Mouse (Mus musculus) forebrain, embryonic 14.5 days (tissue): ENCODE measurements around the gene Mybph. TPM values are rescaled to one million over a fixed set of nuclear protein-coding genes. Genes with fewer than 3 reads are reported as not detected.

Experiments
- ATAC-seq: fragments of 200-750 bp; cut with Nextera tagmentation; 2 replicates; pipeline ENCODE4 v1.8.0; 2017; ENCODE audit warnings: mild to moderate bottlenecking, moderate library complexity
- DNase-seq: peaks from one replicate; pipeline ENCODE4 v3.0.0-alpha.2; 2015; ENCODE audit warnings: low spot score
- H3K27ac ChIP-seq: fragments of 300-500 bp; sonication (generic); 2 replicates; pipeline ENCODE4 v1.5.1; 2014; ENCODE audit warnings: low read depth, mild to moderate bottlenecking, control low read depth, low read length, moderate library complexity
- H3K27me3 ChIP-seq: fragments of 300-500 bp; sonication (generic); replicated peaks from 2 replicates; pipeline ENCODE4 v1.6.1; 2014; ENCODE audit warnings: low read length, control low read depth, mixed read lengths; ENCODE audit not compliant: control insufficient read depth, insufficient read depth
- H3K36me3 ChIP-seq: fragments of 300-500 bp; sonication (generic); 2 replicates; pipeline ENCODE4 v1.6.1; 2014; ENCODE audit warnings: low read length, control low read depth; ENCODE audit not compliant: control insufficient read depth, insufficient read depth
- H3K4me1 ChIP-seq: fragments of 300-500 bp; sonication (generic); 2 replicates; pipeline ENCODE4 v1.6.1; 2014; ENCODE audit warnings: antibody characterized with exemption, low read length, control low read depth; ENCODE audit not compliant: control insufficient read depth, insufficient read depth
- H3K4me2 ChIP-seq: fragments of 300-500 bp; sonication (generic); 2 replicates; pipeline ENCODE4 v1.6.1; 2014; ENCODE audit warnings: mild to moderate bottlenecking, control low read depth, low read length
- H3K4me3 ChIP-seq: fragments of 300-500 bp; sonication (generic); 2 replicates; pipeline ENCODE4 v1.5.1; 2014; ENCODE audit warnings: low read depth, low read length, control low read depth
- H3K9ac ChIP-seq: fragments of 300-500 bp; sonication (generic); 2 replicates; pipeline ENCODE4 v1.6.1; 2014; ENCODE audit warnings: mild to moderate bottlenecking, low read length, control low read depth, moderate library complexity
- H3K9me3 ChIP-seq: fragments of 300-500 bp; sonication (generic); replicated peaks from 2 replicates; pipeline ENCODE4 v1.6.1; 2016; ENCODE audit warnings: low read length, control low read depth, mixed read lengths; ENCODE audit not compliant: control insufficient read depth
- WGBS: fragments of 180-500 bp; shearing (Covaris S2); extraction: QIAGEN DNeasy Blood & Tissue Kit; methylation state at CpG from one replicate; pipeline ENCODE4 v1.1.7; 2014; 5-methylcytosine and 5-hydroxymethylcytosine counted together
- polyA plus RNA-seq: library from polyadenylated mRNA; unstranded; fragments of >200 nt; fragmentation: Nextera tagmentation; extraction: Ambion mirVana; gene quantifications from 2 replicates; pipeline ENCODE4 v1.2.1, GENCODE M21; 2014

Gene Mybph
- polyA plus RNA-seq, 1 experiment from 2014 or later = 0.10 TPM

DNA sequence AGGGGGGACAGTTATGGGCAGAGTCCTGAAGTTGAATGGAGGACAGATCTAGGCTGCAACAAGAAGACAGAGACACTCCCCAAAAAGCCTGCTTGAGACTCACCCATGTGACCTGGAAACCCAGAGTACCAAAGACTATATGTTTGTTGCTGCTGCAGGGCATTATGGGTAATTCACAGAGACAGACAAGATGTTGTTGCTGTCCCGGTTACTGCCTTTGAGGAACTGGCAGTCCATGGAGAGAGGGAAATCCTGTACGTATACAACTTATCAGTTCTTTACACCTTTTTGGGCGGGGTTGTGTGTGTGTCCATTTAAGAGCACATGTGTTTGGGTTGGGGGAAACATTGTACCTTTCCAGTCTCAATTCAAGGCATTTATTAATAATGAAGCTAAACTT is 38.4 kb downstream of the Mybph start:
- Histone ChIP-seq H3K27me3 (peaks cover 32% of the 10 kb centered on the region), H3K9me3 (no peaks in the 10 kb centered on the region), H3K4me1 (peaks cover 8% of the 10 kb centered on the region; the same call in 1 of the 2 replicates), H3K4me2 (no peak overlapping the region), H3K4me3 (no peak overlapping the region), H3K27ac (no peak overlapping the region), H3K9ac (no peak overlapping the region), H3K36me3 (no peaks in the 10 kb centered on the region)
- 77% methylated on average over 3 of the region's 3 CpGs for WGBS
- no peak for DNase-seq
- no peak for ATAC-seq

DNA sequence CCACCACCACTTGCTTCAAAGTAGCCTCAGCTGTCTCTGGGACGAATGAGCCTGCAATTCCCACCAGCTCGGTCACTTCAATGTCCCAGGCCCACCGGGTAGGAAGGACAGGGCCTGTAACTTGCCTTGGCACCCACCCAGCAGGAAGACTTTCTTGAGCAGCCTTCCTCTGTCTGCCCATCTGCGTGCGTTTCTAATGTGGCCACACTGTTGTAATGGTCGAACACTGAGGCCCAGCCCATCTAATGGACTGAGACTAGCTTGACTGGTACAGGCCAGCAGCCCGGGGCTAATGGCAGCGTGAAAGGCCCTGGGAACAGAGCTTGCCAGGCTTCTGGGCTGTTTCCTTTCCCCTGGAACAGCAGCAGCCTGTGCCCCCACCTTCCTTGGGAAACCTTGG is 39.1 kb downstream of the Mybph start:
- DNase-seq = no peak
- Histone ChIP-seq H3K9me3 (no peaks in the 10 kb centered on the region), H3K27me3 (peaks cover 35% of the 10 kb centered on the region), H3K9ac (no peak overlapping the region), H3K27ac (no peak overlapping the region), H3K4me1 (peaks cover 8% of the 10 kb centered on the region; the same call in 1 of the 2 replicates), H3K36me3 (no peaks in the 10 kb centered on the region), H3K4me2 (no peak overlapping the region), H3K4me3 (no peak overlapping the region)
- WGBS = 76% methylated on average over 8 of the region's 8 CpGs
- ATAC-seq = no peak

DNA sequence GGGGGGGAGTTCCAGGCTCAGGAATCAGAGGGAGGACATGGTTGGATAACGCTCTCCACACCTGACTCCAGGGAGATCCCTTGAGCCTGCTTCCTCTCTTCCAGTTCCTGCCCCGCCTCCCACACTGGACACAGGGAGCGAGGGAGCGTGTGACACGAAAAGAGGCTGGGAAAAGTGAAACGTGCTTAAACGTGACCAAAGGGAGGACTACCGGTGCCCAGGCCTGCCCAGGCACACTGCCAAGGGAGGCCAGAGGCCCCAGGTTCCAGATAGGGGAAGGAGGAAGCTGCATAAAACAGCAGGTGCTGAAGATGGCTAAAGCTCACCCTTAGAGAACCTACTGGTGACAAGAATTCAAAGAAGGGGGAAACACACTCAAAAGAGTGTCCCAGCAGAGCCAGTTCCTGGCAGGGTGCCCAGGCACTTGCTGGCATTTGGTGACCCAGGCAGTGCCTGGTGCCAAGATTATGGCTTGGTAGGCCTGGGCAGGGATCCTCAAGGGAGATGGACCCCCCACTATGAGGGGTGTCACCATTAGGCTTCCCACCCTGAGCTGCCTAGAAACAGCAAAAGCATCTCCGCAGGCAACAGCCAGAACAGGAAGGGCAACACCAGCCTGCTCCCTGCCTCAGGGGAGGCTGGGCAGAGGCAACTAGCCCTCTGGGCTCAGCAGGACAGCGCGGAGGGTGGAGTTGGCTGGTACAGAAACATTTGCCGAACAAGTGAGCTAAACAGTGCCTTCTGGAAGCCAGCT is 39.7 kb downstream of the Mybph start:
- Histone ChIP-seq H3K27ac (no peak overlapping the region), H3K9ac (no peak overlapping the region), H3K36me3 (no peaks in the 10 kb centered on the region), H3K27me3 (peaks cover 35% of the 10 kb centered on the region), H3K4me2 (peak overlapping the region; percentile 24), H3K4me1 (peaks cover 8% of the 10 kb centered on the region; the same call in 1 of the 2 replicates), H3K4me3 (no peak overlapping the region), H3K9me3 (no peaks in the 10 kb centered on the region)
- ATAC-seq = peak; percentile 23
- DNase-seq = peak; percentile 61
- WGBS = 48% methylated on average over 12 of the region's 12 CpGs

DNA sequence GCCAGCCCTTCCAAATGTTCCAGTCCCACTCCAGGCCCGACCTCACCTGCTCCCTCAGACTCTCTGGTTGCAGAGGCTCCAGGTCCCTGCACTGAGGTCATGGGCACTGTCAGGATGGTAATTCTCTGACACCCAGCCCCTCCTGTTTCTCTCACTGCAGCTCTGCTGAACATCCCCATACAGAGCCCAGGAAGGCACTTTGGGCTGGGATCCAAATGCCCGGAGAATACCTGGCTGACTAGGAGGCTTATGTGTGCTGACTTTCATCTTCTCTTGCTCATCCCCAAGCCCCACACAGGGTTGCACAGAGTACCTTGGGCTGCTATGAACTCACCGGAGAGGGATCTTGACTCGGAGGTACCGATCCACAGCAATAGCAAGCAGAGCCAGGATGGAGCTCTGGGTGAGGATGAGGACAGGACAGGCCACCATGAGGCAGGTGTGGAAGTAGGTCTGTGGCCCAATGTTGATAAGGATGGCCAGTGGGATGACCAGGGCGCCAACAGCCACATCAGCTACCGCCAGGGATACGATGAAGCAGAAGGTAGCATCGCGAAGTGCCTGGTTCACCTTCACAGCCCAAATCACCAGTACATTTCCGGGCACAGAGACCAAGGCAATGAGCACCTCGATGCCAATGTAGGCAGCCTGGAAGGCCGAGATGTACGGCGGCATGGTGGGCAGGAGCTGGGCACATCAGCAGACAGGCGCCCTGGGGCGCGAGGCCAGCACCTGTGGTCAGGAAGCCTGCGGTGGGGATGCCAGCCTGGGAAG is 40.6 kb downstream of the Mybph start:
- peaks cover 8% of the 10 kb centered on the region; the same call in 1 of the 2 replicates for H3K4me1 ChIP-seq
- H3K4me2 ChIP-seq = peak overlapping the region; percentile 81
- H3K27ac ChIP-seq = no peak overlapping the region
- no peaks in the 10 kb centered on the region for H3K36me3 ChIP-seq
- ATAC-seq = no peak
- DNase-seq = no peak
- peak overlapping the region; percentile 61 for H3K9ac ChIP-seq
- WGBS = 53% methylated on average over 19 of the region's 19 CpGs
- H3K4me3 ChIP-seq = peak overlapping the region; percentile 41
- H3K9me3 ChIP-seq = no peaks in the 10 kb centered on the region
- peaks cover 35% of the 10 kb centered on the region for H3K27me3 ChIP-seq

DNA sequence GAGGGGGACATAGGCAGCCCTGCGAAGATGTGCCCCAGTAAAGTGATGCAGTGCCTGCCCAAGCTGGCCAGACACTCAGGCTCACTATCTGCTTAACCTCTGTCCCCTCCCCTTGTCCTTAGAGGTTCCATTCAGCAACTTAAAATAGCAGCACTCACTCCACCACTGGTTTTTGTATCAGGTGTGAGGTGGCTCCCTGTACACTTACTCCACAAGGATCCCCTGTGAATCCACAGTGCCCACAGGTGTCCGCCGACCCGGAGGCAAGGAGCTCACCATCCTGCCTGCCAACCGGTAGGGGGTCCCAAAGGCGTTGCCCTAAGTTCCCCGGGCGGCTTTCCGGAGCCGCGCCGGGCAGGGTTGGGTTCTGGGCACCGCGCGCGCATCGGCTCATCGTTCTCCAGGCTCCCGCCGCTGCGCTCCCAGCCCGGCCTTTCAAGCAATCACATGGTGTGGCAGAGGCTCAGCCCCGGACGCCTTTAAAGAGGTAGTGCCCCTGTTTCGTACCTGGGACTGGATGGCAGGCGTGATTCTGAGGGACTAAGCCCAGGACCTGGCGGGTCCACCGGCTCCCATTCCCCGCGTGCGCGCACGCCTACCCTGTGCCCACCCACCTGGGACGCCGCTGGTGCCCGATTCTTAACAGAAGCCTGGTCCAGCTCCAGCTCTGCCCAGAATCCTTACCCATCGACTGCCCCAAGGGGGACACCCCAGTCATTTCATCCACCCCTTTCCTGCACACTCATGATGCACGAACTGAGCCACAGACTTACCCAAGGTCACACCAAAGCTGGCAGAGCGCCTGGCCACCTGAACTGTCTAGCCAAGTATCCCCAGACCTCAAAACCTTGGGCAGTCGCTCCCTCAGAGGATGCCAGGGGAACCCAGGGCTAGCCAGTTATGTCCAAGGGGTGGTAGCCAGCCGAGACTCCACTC is 41.5 kb downstream of the Mybph start:
- H3K27me3 ChIP-seq = peaks cover 35% of the 10 kb centered on the region
- peaks cover 8% of the 10 kb centered on the region; the same call in 1 of the 2 replicates for H3K4me1 ChIP-seq
- DNase-seq = peak; percentile 51

DNA sequence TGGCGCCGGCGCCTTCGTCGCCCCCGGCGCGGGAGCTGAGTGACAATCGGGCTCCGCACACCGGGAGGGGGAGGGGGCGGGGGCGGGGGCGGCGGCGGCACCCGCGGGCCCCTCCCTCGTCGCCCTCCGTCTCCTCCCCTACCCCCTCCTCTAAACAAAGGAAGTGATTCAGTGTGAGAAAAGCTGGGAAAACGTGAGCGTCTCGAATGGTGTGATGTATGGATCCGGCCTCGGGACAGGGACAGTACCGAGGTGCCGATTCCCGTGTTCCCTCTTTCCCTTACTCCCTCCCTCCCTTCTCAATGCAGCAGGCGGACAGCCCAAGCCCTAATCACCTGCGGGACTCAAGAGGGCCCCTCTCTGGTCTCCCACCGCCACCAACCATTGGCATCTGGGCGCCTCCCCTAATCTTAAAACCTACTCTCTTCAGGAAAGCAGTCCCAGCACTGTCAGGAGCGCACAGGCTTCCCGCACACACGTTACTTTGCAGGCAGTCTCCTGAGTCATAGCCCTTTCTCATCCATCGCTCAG is 42.2 kb downstream of the Mybph start, which contains the start of gene Adora1:
TSS of gene Adora1 (minus strand) at position 41 of the 531 bp plus-strand sequence.
- Histone ChIP-seq H3K4me3 (peak within 1 kb of the TSS; percentile 41), H3K9ac (peak within 1 kb of the TSS; percentile 61), H3K36me3 (no peaks in the 10 kb centered on the region), H3K4me2 (peak within 1 kb of the TSS; percentile 81), H3K9me3 (no peaks in the 10 kb centered on the region), H3K27me3 (peaks cover 35% of the 10 kb centered on the region), H3K27ac (no peak within 1 kb of the TSS), H3K4me1 (peaks cover 8% of the 10 kb centered on the region; the same call in 1 of the 2 replicates)
- DNase-seq = peak; percentile 49
- ATAC-seq = peak; percentile 49
- 2% methylated on average over 29 of the region's 37 CpGs for WGBS

More for the DNA sequence above, 41.5 kb downstream of the Mybph start:
- ATAC-seq = peak; percentile 46
- WGBS = under 1% methylated on average over 41 of the region's 41 CpGs
- H3K4me3 ChIP-seq = peak overlapping the region; percentile 41
- H3K9ac ChIP-seq = peak overlapping the region; percentile 61
- peak overlapping the region; percentile 81 for H3K4me2 ChIP-seq
- no peaks in the 10 kb centered on the region for H3K9me3 ChIP-seq
- no peak overlapping the region for H3K27ac ChIP-seq
- no peaks in the 10 kb centered on the region for H3K36me3 ChIP-seq

DNA sequence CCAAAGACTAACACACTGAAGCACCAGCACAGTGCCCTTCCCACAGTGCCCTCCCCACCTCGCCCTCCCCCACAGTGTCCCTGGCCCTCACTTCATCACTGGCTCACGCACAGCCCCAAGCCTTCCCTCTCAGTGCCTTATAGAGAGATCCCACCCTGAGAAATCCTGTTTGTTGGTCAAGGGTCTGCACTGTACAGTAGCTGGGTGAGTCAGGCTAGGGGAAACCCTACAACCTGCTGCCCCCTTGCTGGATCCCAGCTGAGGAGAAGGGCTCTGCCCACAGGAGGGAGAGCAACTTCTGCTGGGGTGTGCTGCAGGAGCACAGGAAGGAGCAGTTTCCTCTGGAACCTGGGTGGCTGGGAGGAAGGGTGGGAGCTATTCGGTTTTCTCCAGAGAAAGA is 42.9 kb downstream of the Mybph start:
- H3K9ac ChIP-seq = no peak overlapping the region
- peaks cover 8% of the 10 kb centered on the region; the same call in 1 of the 2 replicates for H3K4me1 ChIP-seq
- no peak for DNase-seq
- H3K4me3 ChIP-seq = no peak overlapping the region
- H3K27me3 ChIP-seq = peaks cover 35% of the 10 kb centered on the region
- no peaks in the 10 kb centered on the region for H3K9me3 ChIP-seq
- H3K27ac ChIP-seq = no peak overlapping the region
- H3K4me2 ChIP-seq = peak overlapping the region; percentile 81; the same call in 1 of the 2 replicates
- ATAC-seq = no peak
- H3K36me3 ChIP-seq = no peaks in the 10 kb centered on the region
- WGBS = 21% methylated on average over 3 of the region's 3 CpGs

DNA sequence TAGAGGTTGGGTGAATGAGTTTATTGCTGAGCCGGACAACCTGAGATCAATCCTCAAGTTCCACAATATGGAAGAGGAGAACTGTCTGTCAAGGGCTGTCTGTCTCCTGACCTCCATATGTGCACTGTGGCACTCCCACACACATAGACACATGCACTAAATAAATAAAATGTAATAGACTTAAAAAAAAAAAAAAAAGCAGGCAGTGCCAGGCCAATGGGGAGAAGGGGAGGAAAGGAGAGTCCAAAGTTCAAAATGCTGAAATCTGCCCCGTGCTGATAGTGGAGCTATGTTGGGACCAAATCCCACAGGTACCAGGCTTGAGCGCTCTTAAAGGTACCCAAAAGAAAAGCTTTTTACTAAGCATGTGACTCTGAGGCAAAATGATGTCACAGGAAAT is 44.2 kb downstream of the Mybph start:
- no peaks in the 10 kb centered on the region for H3K36me3 ChIP-seq
- peaks cover 8% of the 10 kb centered on the region; the same call in 1 of the 2 replicates for H3K4me1 ChIP-seq
- H3K4me3 ChIP-seq = no peak overlapping the region
- no peak overlapping the region for H3K4me2 ChIP-seq
- H3K9me3 ChIP-seq = no peaks in the 10 kb centered on the region
- H3K27ac ChIP-seq = no peak overlapping the region
- no peak for DNase-seq
- 94% methylated on average over 3 of the region's 3 CpGs for WGBS
- no peak overlapping the region for H3K9ac ChIP-seq
- no peak for ATAC-seq
- peaks cover 35% of the 10 kb centered on the region for H3K27me3 ChIP-seq
